Comparison of ENCODE assay signal across 9 mouse cellular contexts in genomic region chr1:38766661-38767572, GRCm38 (mm10).
DNase-seq lines count a peak whose midpoint lies in the region; ATAC-seq and TF ChIP-seq lines count a peak whose summit lies in the region.
"Had no signal": no experiment of that assay in that cellular context is flagged by ENCODE, and none has a peak within 500 bp of the region (broad histone marks: within the 10 kb centered on the region; RNA-seq: fewer than 3 reads in every experiment).

No protein-coding gene starts in this region.

- H3K9ac ChIP-seq in MEL (ENCODE audit: control insufficient read depth, low read depth, low read length, poor library complexity, severe bottlenecking): peak overlapping the region; percentile 26; the same call in 1 of the 2 replicates
- H3K9ac ChIP-seq in heart, embryonic 15.5 days: no peak overlapping the region

- TF ChIP-seq RAD21 in MEL (IDR thresholded peaks at IDR 0.05; ENCODE audit: low read depth, low read length): no peak; the same call in none of the 2 replicates

- no peaks in the 10 kb centered on the region for H3K27me3 ChIP-seq in MEL (ENCODE audit: control insufficient read depth in 1 of 2, insufficient read depth in 2 of 2, low read length in 2 of 2)
- H3K27me3 ChIP-seq in heart, embryonic 15.5 days: peaks cover 9% of the 10 kb centered on the region

- peak overlapping the region; percentile 12 for H3K4me2 ChIP-seq in heart, embryonic 15.5 days

- H3K4me3 ChIP-seq in MEL (ENCODE audit: control insufficient read depth in 1 of 2, insufficient read depth in 1 of 2, low read depth in 2 of 2, low read length in 2 of 2): peak overlapping the region; percentile 27 to 64
- H3K4me3 ChIP-seq in heart, embryonic 15.5 days: no peak overlapping the region

- no peak for TF ChIP-seq POLR2A in MEL (IDR thresholded peaks at IDR 0.05; ENCODE audit: control insufficient read depth in 1 of 2, insufficient read depth in 1 of 2, low read depth in 1 of 2, low read length in 2 of 2, poor library complexity in 1 of 2)

- H3K9me3 ChIP-seq in MEL (replicated peaks; ENCODE audit: insufficient read depth, low read length): no peaks in the 10 kb centered on the region
- no peaks in the 10 kb centered on the region for H3K9me3 ChIP-seq in heart, embryonic 15.5 days (replicated peaks)

- no peak; a peak in 1 of 6 replicates for TF ChIP-seq CTCF in MEL (IDR thresholded peaks at IDR 0.05 in 2 of 3, conservative IDR thresholded peaks at IDR 0.05 in 1 of 3; ENCODE audit: control insufficient read depth in 1 of 3, insufficient read depth in 1 of 3, low read depth in 2 of 3, low read length in 3 of 3, poor library complexity in 1 of 3, severe bottlenecking in 1 of 3)

- DNase-seq in MEL (ENCODE audit: low read depth, low spot score): peak; percentile 86
- peak; percentile 88 for DNase-seq in embryo, embryonic 11.5 days (ENCODE audit: low read depth, low spot score)
- DNase-seq in kidney, postnatal 14 days: peak; percentile 72
- peak; percentile 72 to 86 for DNase-seq in lung, postnatal 4 days
- DNase-seq in testis, postnatal 10 days (ENCODE audit: low spot score): peak; percentile 79
- no peak for DNase-seq in right cerebral cortex, postnatal 14 days
- no peak for DNase-seq in right cerebral cortex, postnatal 10 days (ENCODE audit: low spot score in 2 of 2)

- 18% methylated on average over 18 of the region's 18 CpGs for WGBS in heart, embryonic 15.5 days

- H3K4me1 ChIP-seq in MEL (ENCODE audit: control insufficient read depth in 1 of 2, insufficient read depth in 2 of 2, low read length in 2 of 2): peaks cover 0 to 9% of the 10 kb centered on the region in 2 experiments; a peak in 2 of 4 replicates
- peaks cover 10% of the 10 kb centered on the region for H3K4me1 ChIP-seq in heart, embryonic 15.5 days (replicated peaks)

- H3K36me3 ChIP-seq in MEL (ENCODE audit: control insufficient read depth in 1 of 2, insufficient read depth in 2 of 2, low read length in 2 of 2): peaks cover 0 to 5% of the 10 kb centered on the region in 2 experiments; a peak in 1 of 4 replicates
- H3K36me3 ChIP-seq in heart, embryonic 15.5 days: no peaks in the 10 kb centered on the region

- H3K79me2 ChIP-seq in MEL (ENCODE audit: control insufficient read depth, insufficient read depth, low read length, poor library complexity): no peaks in the 10 kb centered on the region

- H3K27ac ChIP-seq in MEL (ENCODE audit: control insufficient read depth, low read depth, low read length): peak overlapping the region; percentile 28; the same call in 1 of the 2 replicates
- H3K27ac ChIP-seq in heart, embryonic 15.5 days: peak overlapping the region; percentile 10; the same call in 1 of the 2 replicates
- H3K27ac ChIP-seq: macrophage had no signal

- peak; percentile 91 to 94 for TF ChIP-seq EP300 in MEL (IDR thresholded peaks at IDR 0.05; ENCODE audit: low read depth in 1 of 2, low read length in 2 of 2)

- ATAC-seq in heart, embryonic 15.5 days (replicated peaks; ENCODE audit: insufficient number of reproducible peaks, insufficient read depth, low FRiP score, low read depth): peak; percentile 59

TF ChIP-seq in MEL, 35 proteins besides CTCF, POLR2A, EP300 and RAD21:
- no peak for TF ChIP-seq MEF2A (IDR thresholded peaks at IDR 0.05; ENCODE audit: extremely low read depth, insufficient replicate concordance, low read depth, low read length, poor library complexity, severe bottlenecking)
- peak; percentile 89 for TF ChIP-seq RCOR1 (IDR thresholded peaks at IDR 0.05; ENCODE audit: low read depth, low read length)
- TF ChIP-seq SIN3A (IDR thresholded peaks at IDR 0.05; ENCODE audit: low read length): peak; percentile 57
- TF ChIP-seq MXI1 (IDR thresholded peaks at IDR 0.05; ENCODE audit: low read depth, low read length): peak; percentile 78
- TF ChIP-seq BHLHE40 (IDR thresholded peaks at IDR 0.05; ENCODE audit: borderline replicate concordance, low read depth, low read length): peak; percentile 65
- TF ChIP-seq MAZ (IDR thresholded peaks at IDR 0.05; ENCODE audit: low read depth, low read length): peak; percentile 88
- 0 out of 2 replicates have a peak, but pooled peaks have one; percentile 26 for TF ChIP-seq MAFK (IDR thresholded peaks at IDR 0.05; ENCODE audit: borderline replicate concordance, low read depth, low read length)
- TF ChIP-seq ZC3H11A (IDR thresholded peaks at IDR 0.05; ENCODE audit: low read depth, low read length): no peak
- no peak for TF ChIP-seq POLR2AphosphoS2 (IDR thresholded peaks at IDR 0.05; ENCODE audit: low read length)
- TF ChIP-seq UBTF (IDR thresholded peaks at IDR 0.05; ENCODE audit: borderline replicate concordance, insufficient read depth, low read depth, low read length): no peak
- peak; percentile 42 for TF ChIP-seq SMC3 (IDR thresholded peaks at IDR 0.05; ENCODE audit: low read depth, low read length)
- no peak for TF ChIP-seq TBP (IDR thresholded peaks at IDR 0.05; ENCODE audit: low read depth, low read length)
- peak; percentile 43; the same call in 1 of the 2 replicates for TF ChIP-seq NELFE (IDR thresholded peaks at IDR 0.05; ENCODE audit: low read depth, low read length)
- TF ChIP-seq KAT2A (conservative IDR thresholded peaks at IDR 0.05; ENCODE audit: low read depth, low read length): no peak
- TF ChIP-seq MYC (IDR thresholded peaks at IDR 0.05; ENCODE audit: low read depth, low read length): peak; percentile 59; the same call in 1 of the 2 replicates
- peak; percentile 95 for TF ChIP-seq GATA1 (IDR thresholded peaks at IDR 0.05; ENCODE audit: low read depth, low read length)
- no peak for TF ChIP-seq ZMIZ1 (IDR thresholded peaks at IDR 0.05; ENCODE audit: low read depth, low read length)
- peak; percentile 96 for TF ChIP-seq TCF12 (IDR thresholded peaks at IDR 0.05; ENCODE audit: low read depth, low read length)
- TF ChIP-seq POLR2AphosphoS5 (IDR thresholded peaks at IDR 0.05; ENCODE audit: borderline replicate concordance, low read depth, low read length): no peak
- TF ChIP-seq NRF1 (IDR thresholded peaks at IDR 0.05; ENCODE audit: insufficient read depth, low read depth, low read length, poor library complexity, severe bottlenecking): peak; percentile 87
- no peak for TF ChIP-seq CHD1 (IDR thresholded peaks at IDR 0.05; ENCODE audit: low read depth, low read length)
- TF ChIP-seq GABPA (IDR thresholded peaks at IDR 0.05; ENCODE audit: low read depth, low read length): no peak
- no peak for TF ChIP-seq HCFC1 (IDR thresholded peaks at IDR 0.05; ENCODE audit: low read depth, low read length)
- peak; percentile 67 for TF ChIP-seq MAX (IDR thresholded peaks at IDR 0.05; ENCODE audit: low read length)
- TF ChIP-seq JUND (IDR thresholded peaks at IDR 0.05; ENCODE audit: low read depth, low read length): no peak
- no peak for TF ChIP-seq E2F4 (IDR thresholded peaks at IDR 0.05; ENCODE audit: borderline replicate concordance, low read depth, low read length)
- peak; percentile 48 for TF ChIP-seq USF1 (IDR thresholded peaks at IDR 0.05; ENCODE audit: low read depth, low read length)
- TF ChIP-seq TAL1 (IDR thresholded peaks at IDR 0.05; ENCODE audit: low read length): peak; percentile 84
- no peak for TF ChIP-seq ZNF384 (IDR thresholded peaks at IDR 0.05; ENCODE audit: low read depth, low read length)
- peak; percentile 80 for TF ChIP-seq ETS1 (IDR thresholded peaks at IDR 0.05; ENCODE audit: low read depth, low read length)
- TF ChIP-seq ELF1 (IDR thresholded peaks at IDR 0.05; ENCODE audit: low read depth, low read length): 0 out of 2 replicates have a peak, but pooled peaks have one; percentile 9
- TF ChIP-seq MYB (IDR thresholded peaks at IDR 0.05; ENCODE audit: low read depth, low read length): peak; percentile 24; the same call in 1 of the 2 replicates
- no peak for TF ChIP-seq USF2 (IDR thresholded peaks at IDR 0.05; ENCODE audit: borderline replicate concordance in 1 of 2, insufficient read depth in 1 of 2, low read depth in 1 of 2, low read length in 2 of 2)
- TF ChIP-seq ZKSCAN1 (IDR thresholded peaks at IDR 0.05; ENCODE audit: low read depth, low read length): no peak
- no peak for TF ChIP-seq CHD2 (IDR thresholded peaks at IDR 0.05; ENCODE audit: low read length)

Comparison
In these comparisons a context has a peak if more than half of its experiments do, and no peak if none do; other contexts are left out.
1. DNase-seq: peak in MEL (single experiment), embryo, embryonic 11.5 days (single experiment), kidney, postnatal 14 days (single experiment), lung, postnatal 4 days (2 of 2) and testis, postnatal 10 days (single experiment); none in right cerebral cortex, postnatal 14 days (single experiment) and right cerebral cortex, postnatal 10 days (0 of 2).